Mouse (Mus musculus) spleen, postnatal 14 days (tissue): ENCODE measurements around the gene Pigv.

ENCODE experiments used
- DNase-seq, 2 experiments: peaks; one replicate each; pipeline ENCODE4 v3.0.0; 2021 to 2022; ENCODE audit warnings: low spot score in 2 of 2

Pigv gene

DNA sequence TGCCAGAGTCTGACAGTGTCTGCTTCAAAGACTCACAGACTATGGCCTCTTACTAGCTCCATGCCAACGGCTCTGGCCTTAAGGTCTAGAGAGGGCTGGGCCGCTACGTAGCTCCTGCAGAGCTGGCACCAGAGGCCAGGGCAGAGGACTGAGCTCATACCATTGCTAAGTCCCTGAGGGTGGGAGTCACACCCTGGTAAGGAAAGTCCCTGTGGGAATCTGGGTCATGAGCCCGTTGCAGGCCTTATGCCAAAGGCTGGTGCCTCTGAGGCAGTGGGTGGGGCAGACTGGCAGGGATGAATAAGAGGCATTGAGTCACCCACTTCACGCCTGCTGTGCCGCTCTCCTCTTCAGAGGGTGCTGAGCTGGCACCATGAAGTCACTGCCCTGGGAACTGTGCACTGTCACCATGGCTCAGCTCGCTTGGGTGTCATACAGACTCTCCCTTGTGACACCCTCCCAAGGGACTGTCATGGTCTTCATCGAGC, 58.1 kb downstream of the Pigv start:
- DNase-seq = no peak

DNA sequence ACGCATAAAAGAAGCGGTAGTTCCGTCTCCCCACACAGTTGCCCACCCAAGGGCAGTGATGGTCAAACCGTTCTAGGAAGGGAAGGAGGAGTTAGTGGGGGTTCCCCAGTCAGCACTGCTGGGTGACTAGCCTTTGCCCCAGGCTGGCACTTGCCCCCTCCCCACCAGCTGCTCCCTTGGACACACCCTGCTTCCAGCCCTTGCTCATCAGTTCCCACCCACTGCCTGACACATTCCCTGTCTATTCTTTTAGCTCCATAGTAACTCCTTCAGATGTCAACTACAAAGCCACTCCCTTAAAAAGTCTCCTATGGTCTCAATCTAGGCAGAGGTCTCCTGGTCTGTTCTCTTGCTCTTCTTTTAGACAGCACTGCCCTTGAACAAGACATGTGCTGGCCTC, 58.6 kb downstream of the Pigv start:
- no peak for DNase-seq

DNA sequence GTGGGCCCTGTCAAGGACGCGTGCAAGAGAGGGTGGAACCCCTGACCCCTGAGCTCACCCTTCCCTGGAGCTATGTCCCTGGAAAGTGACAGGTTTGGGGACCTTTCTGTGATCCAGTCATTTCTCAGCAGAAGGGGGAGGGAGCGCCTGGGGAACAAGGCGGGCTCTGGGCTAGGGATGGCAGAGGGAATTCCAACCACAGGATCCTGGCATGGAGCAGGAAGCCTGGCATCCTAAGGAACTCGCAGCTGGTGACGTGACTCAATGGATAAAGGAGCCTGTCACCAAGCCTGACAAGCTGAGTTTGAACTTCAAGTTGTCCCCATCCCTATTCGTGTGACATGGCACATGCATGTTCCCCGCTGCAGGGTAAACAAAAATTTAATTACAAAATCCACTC, 59.4 kb downstream of the Pigv start:
- no peak for DNase-seq

DNA sequence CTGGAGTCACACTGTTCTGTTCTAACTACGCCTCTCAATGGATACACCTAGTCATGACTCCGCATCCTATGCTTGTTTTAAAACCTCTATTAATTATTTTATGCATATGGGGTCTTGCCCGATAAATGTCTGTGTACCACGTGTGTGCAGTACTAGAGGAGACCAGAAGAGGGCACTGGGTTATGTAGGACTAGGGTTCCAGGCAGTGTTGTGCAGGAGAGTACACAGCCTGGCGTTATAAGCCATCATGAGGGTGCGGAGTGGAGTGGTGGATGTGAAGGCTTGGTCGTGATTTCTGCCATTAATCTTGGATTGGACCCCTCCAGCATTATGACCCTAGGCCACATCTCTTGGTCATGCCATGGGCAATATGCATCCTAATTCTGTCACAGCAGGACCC, 60.0 kb downstream of the Pigv start:
- DNase-seq = no peak

DNA sequence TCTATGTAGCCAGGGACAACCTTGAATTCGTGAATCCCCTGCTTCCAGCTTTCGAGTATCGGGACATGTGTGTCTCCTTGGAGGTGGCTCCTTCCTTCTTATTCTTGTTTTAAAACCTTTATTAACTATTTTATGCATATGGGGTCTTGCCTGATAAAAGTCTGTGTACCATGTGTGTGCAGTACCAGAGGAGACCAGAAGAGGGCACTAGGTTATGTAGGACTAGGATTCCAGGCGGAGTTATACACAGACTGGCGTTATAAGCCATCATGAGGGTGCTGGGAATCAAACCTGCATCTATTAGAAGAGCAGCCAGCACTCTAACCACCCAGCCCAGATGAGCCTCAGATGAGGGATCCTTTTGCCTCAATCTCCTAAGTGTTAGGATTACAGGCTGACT, 60.6 kb downstream of the Pigv start:
- DNase-seq = no peak
